Mouse (Mus musculus): ENCODE results near the gene Mettl22. TPM values are rescaled to one million over a fixed set of nuclear protein-coding genes. Genes with fewer than 3 reads are reported as not detected.

The Mettl22 gene
- polyA plus RNA-seq, 1 experiment: 28.3 TPM

GRCm38 (mm10) chr16:8520525-8520924, 49.9 kb downstream of the Mettl22 start:
- Histone ChIP-seq H3K4me1 (replicated peaks; ENCODE audit: control insufficient read depth, insufficient read depth, low read length) (no peaks in the 10 kb centered on the region), H3K27ac (ENCODE audit: control insufficient read depth, insufficient read depth, low read length) (no peak overlapping the region), H3K4me3 (ENCODE audit: control insufficient read depth, insufficient read depth, low read length) (no peak overlapping the region), H3K27me3 (ENCODE audit: control insufficient read depth, insufficient read depth, low read length) (no peaks in the 10 kb centered on the region), H3K36me3 (ENCODE audit: control insufficient read depth, insufficient read depth, low read length) (no peaks in the 10 kb centered on the region)
- WGBS: 93% methylated on average over 5 of the region's 5 CpGs
- DNase-seq: no peak
- TF ChIP-seq CTCF (IDR thresholded peaks at IDR 0.05; ENCODE audit: borderline replicate concordance, control insufficient read depth, extremely low read depth, insufficient read depth, low read length, poor library complexity) (no peak), POLR2A (IDR thresholded peaks at IDR 0.05; ENCODE audit: control insufficient read depth, extremely low read depth, insufficient read depth, low read length, poor library complexity) (no peak)

- WGBS: 58% methylated on average over 4 of the region's 4 CpGs
- Histone ChIP-seq H3K4me3 (ENCODE audit: control insufficient read depth, insufficient read depth, low read length) (no peak overlapping the region), H3K4me1 (replicated peaks; ENCODE audit: control insufficient read depth, insufficient read depth, low read length) (no peaks in the 10 kb centered on the region), H3K27me3 (ENCODE audit: control insufficient read depth, insufficient read depth, low read length) (no peaks in the 10 kb centered on the region), H3K27ac (ENCODE audit: control insufficient read depth, insufficient read depth, low read length) (no peak overlapping the region), H3K36me3 (ENCODE audit: control insufficient read depth, insufficient read depth, low read length) (no peaks in the 10 kb centered on the region)
- DNase-seq: no peak
- TF ChIP-seq POLR2A (IDR thresholded peaks at IDR 0.05; ENCODE audit: control insufficient read depth, extremely low read depth, insufficient read depth, low read length, poor library complexity) (no peak), CTCF (IDR thresholded peaks at IDR 0.05; ENCODE audit: borderline replicate concordance, control insufficient read depth, extremely low read depth, insufficient read depth, low read length, poor library complexity) (no peak)
Observed at GRCm38 (mm10) chr16:8521322-8521721, 50.7 kb downstream of the Mettl22 start.

GRCm38 (mm10) chr16:8523480-8524144, 53.0 kb downstream of the Mettl22 start:
- DNase-seq: no peak
- H3K4me1 ChIP-seq (replicated peaks; ENCODE audit: control insufficient read depth, insufficient read depth, low read length): no peaks in the 10 kb centered on the region
- H3K27ac ChIP-seq (ENCODE audit: control insufficient read depth, insufficient read depth, low read length): no peak overlapping the region
- no peak overlapping the region for H3K4me3 ChIP-seq (ENCODE audit: control insufficient read depth, insufficient read depth, low read length)
- no peaks in the 10 kb centered on the region for H3K36me3 ChIP-seq (ENCODE audit: control insufficient read depth, insufficient read depth, low read length)
- 68% methylated on average over 11 of the region's 11 CpGs for WGBS
- TF ChIP-seq CTCF (IDR thresholded peaks at IDR 0.05; ENCODE audit: borderline replicate concordance, control insufficient read depth, extremely low read depth, insufficient read depth, low read length, poor library complexity) (no peak), POLR2A (IDR thresholded peaks at IDR 0.05; ENCODE audit: control insufficient read depth, extremely low read depth, insufficient read depth, low read length, poor library complexity) (no peak)
- no peaks in the 10 kb centered on the region for H3K27me3 ChIP-seq (ENCODE audit: control insufficient read depth, insufficient read depth, low read length)

- WGBS: 85% methylated on average over 16 of the region's 16 CpGs
- no peak for TF ChIP-seq POLR2A (IDR thresholded peaks at IDR 0.05; ENCODE audit: control insufficient read depth, extremely low read depth, insufficient read depth, low read length, poor library complexity)
- no peak for TF ChIP-seq CTCF (IDR thresholded peaks at IDR 0.05; ENCODE audit: borderline replicate concordance, control insufficient read depth, extremely low read depth, insufficient read depth, low read length, poor library complexity)
- H3K27ac ChIP-seq (ENCODE audit: control insufficient read depth, insufficient read depth, low read length): no peak overlapping the region
- no peak overlapping the region for H3K4me3 ChIP-seq (ENCODE audit: control insufficient read depth, insufficient read depth, low read length)
- DNase-seq: no peak
- H3K36me3 ChIP-seq (ENCODE audit: control insufficient read depth, insufficient read depth, low read length): no peaks in the 10 kb centered on the region
- no peaks in the 10 kb centered on the region for H3K4me1 ChIP-seq (replicated peaks; ENCODE audit: control insufficient read depth, insufficient read depth, low read length)
- H3K27me3 ChIP-seq (ENCODE audit: control insufficient read depth, insufficient read depth, low read length): no peaks in the 10 kb centered on the region
Observed at GRCm38 (mm10) chr16:8524163-8524847, 53.7 kb downstream of the Mettl22 start.

- Histone ChIP-seq H3K27ac (ENCODE audit: control insufficient read depth, insufficient read depth, low read length) (no peak overlapping the region), H3K4me3 (ENCODE audit: control insufficient read depth, insufficient read depth, low read length) (no peak overlapping the region), H3K4me1 (replicated peaks; ENCODE audit: control insufficient read depth, insufficient read depth, low read length) (peaks cover 7% of the 10 kb centered on the region), H3K27me3 (ENCODE audit: control insufficient read depth, insufficient read depth, low read length) (no peaks in the 10 kb centered on the region), H3K36me3 (ENCODE audit: control insufficient read depth, insufficient read depth, low read length) (no peaks in the 10 kb centered on the region)
- no peak for DNase-seq
- 81% methylated on average over 3 of the region's 3 CpGs for WGBS
- TF ChIP-seq POLR2A (IDR thresholded peaks at IDR 0.05; ENCODE audit: control insufficient read depth, extremely low read depth, insufficient read depth, low read length, poor library complexity) (no peak), CTCF (IDR thresholded peaks at IDR 0.05; ENCODE audit: borderline replicate concordance, control insufficient read depth, extremely low read depth, insufficient read depth, low read length, poor library complexity) (no peak)
Observed at GRCm38 (mm10) chr16:8525293-8525692, 54.7 kb downstream of the Mettl22 start.

- no peak overlapping the region for H3K27ac ChIP-seq (ENCODE audit: control insufficient read depth, insufficient read depth, low read length)
- WGBS: 83% methylated on average over 7 of the region's 7 CpGs
Observed at GRCm38 (mm10) chr16:8525877-8526276, 55.3 kb downstream of the Mettl22 start.

More at GRCm38 (mm10) chr16:8525877-8526276, 55.3 kb downstream of the Mettl22 start:
- DNase-seq: no peak
- Histone ChIP-seq H3K4me1 (replicated peaks; ENCODE audit: control insufficient read depth, insufficient read depth, low read length) (peaks cover 10% of the 10 kb centered on the region), H3K4me3 (ENCODE audit: control insufficient read depth, insufficient read depth, low read length) (no peak overlapping the region), H3K36me3 (ENCODE audit: control insufficient read depth, insufficient read depth, low read length) (no peaks in the 10 kb centered on the region), H3K27me3 (ENCODE audit: control insufficient read depth, insufficient read depth, low read length) (no peaks in the 10 kb centered on the region)
- TF ChIP-seq CTCF (IDR thresholded peaks at IDR 0.05; ENCODE audit: borderline replicate concordance, control insufficient read depth, extremely low read depth, insufficient read depth, low read length, poor library complexity): no peak
- TF ChIP-seq POLR2A (IDR thresholded peaks at IDR 0.05; ENCODE audit: control insufficient read depth, extremely low read depth, insufficient read depth, low read length, poor library complexity): no peak
